Mouse (Mus musculus): ENCODE measurements around the gene Sox2. TPM values are rescaled to one million over a fixed set of nuclear protein-coding genes. Genes with fewer than 3 reads are reported as not detected.

Sox2 gene
- polyA plus RNA-seq, 1 experiment from 2014 or later, result 4.3 TPM

DNA sequence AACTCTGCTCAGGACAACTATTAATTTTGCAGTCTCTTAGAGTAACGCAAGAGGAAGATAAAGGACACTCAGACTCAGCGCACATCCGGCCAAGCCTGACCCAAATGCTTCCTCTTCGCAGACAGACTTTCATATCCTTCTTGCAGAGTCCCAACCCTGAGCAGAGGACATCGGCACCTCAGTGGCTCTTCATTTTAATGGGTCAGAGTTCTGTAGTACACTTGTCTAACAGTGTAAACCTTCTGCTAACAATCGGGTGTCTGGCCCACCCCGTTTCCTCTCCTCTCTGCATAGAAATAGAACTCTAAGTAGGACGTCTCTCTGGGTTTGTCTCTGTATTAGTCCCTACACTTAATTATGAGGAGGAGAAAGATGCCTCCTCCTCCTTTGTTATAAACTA is 20.2 kb upstream of the Sox2 start:
- WGBS, result 70% methylated on average over 8 of the region's 8 CpGs
- Histone ChIP-seq H3K36me3 (ENCODE audit: control insufficient read depth, insufficient read depth, low read length) (no peaks in the 10 kb centered on the region), H3K9me3 (ENCODE audit: control insufficient read depth, low read length) (no peaks in the 10 kb centered on the region), H3K4me1 (ENCODE audit: control insufficient read depth, insufficient read depth, low read length) (no peaks in the 10 kb centered on the region), H3K4me3 (ENCODE audit: low read depth, low read length) (no peak overlapping the region), H3K27me3 (replicated peaks; ENCODE audit: control insufficient read depth, insufficient read depth, low read length) (peaks cover 5% of the 10 kb centered on the region), H3K27ac (replicated peaks; ENCODE audit: low read depth, low read length) (no peak overlapping the region), H3K4me2 (ENCODE audit: low read depth, low read length) (no peak overlapping the region), H3K9ac (ENCODE audit: low read depth, low read length) (no peak overlapping the region)
- DNase-seq (ENCODE audit: low spot score) (no peak), ATAC-seq (ENCODE audit: low read depth) (no peak)

DNA sequence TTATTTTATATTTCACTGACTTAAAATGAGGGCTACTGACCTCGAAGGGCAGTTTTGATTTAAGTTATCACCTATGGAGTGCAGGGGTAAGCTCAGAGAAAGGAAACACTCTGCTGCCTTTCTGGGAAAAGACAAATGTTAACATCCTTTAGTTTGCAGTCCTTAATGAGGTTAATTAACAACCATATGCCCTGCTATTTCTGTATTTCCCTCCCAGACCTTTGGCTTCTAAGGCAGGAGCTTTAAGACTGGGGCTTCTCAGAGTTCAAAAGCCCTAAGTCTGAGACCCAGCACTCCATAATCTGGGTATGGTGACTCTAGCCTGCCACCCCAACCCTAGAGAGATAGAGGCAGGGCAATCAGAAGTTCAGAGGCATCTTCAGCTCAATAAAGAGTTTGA is 19.5 kb upstream of the Sox2 start:
- H3K27me3 ChIP-seq (replicated peaks; ENCODE audit: control insufficient read depth, insufficient read depth, low read length), result peaks cover 5% of the 10 kb centered on the region
- no peak for ATAC-seq (ENCODE audit: low read depth)
- 48% methylated on average over 1 of the region's 1 CpGs for WGBS

DNA sequence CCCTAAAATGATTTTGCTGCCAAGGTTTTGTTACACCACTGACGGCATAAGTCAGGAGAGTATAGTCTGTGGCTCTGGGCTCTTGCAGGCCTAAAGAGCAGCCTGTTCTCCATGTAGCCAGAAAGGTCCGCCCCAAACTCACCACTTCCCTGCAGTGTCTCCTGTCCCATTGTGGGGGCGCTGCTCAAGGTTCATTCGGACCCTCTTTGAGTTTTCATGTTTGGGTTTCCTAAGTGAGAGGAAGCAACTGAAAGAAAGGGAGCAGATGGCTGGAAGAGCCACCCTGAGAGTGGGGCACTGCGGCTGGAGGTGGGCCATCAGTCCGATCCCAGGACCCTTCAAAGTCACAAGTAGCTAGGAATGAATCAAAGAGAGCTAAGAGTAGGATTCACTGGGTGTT is 13.2 kb upstream of the Sox2 start:
- H3K27me3 ChIP-seq (replicated peaks; ENCODE audit: control insufficient read depth, insufficient read depth, low read length), result peaks cover 48% of the 10 kb centered on the region
- WGBS, result 60% methylated on average over 6 of the region's 6 CpGs
- no peak overlapping the region for H3K9ac ChIP-seq (ENCODE audit: low read depth, low read length)
- H3K4me3 ChIP-seq (ENCODE audit: low read depth, low read length), result no peak overlapping the region
- no peak for DNase-seq (ENCODE audit: low spot score)
- ATAC-seq (ENCODE audit: low read depth), result no peak
- no peaks in the 10 kb centered on the region for H3K36me3 ChIP-seq (ENCODE audit: control insufficient read depth, insufficient read depth, low read length)
- H3K9me3 ChIP-seq (ENCODE audit: control insufficient read depth, low read length), result no peaks in the 10 kb centered on the region
- peaks cover 3% of the 10 kb centered on the region; the same call in 1 of the 2 replicates for H3K4me1 ChIP-seq (ENCODE audit: control insufficient read depth, insufficient read depth, low read length)
- no peak overlapping the region for H3K4me2 ChIP-seq (ENCODE audit: low read depth, low read length)
- H3K27ac ChIP-seq (replicated peaks; ENCODE audit: low read depth, low read length), result no peak overlapping the region

More for the DNA sequence above, 19.5 kb upstream of the Sox2 start:
- Histone ChIP-seq H3K9ac (ENCODE audit: low read depth, low read length) (no peak overlapping the region), H3K4me2 (ENCODE audit: low read depth, low read length) (no peak overlapping the region), H3K27ac (replicated peaks; ENCODE audit: low read depth, low read length) (no peak overlapping the region), H3K36me3 (ENCODE audit: control insufficient read depth, insufficient read depth, low read length) (no peaks in the 10 kb centered on the region), H3K4me1 (ENCODE audit: control insufficient read depth, insufficient read depth, low read length) (no peaks in the 10 kb centered on the region), H3K4me3 (ENCODE audit: low read depth, low read length) (no peak overlapping the region), H3K9me3 (ENCODE audit: control insufficient read depth, low read length) (no peaks in the 10 kb centered on the region)
- no peak for DNase-seq (ENCODE audit: low spot score)

DNA sequence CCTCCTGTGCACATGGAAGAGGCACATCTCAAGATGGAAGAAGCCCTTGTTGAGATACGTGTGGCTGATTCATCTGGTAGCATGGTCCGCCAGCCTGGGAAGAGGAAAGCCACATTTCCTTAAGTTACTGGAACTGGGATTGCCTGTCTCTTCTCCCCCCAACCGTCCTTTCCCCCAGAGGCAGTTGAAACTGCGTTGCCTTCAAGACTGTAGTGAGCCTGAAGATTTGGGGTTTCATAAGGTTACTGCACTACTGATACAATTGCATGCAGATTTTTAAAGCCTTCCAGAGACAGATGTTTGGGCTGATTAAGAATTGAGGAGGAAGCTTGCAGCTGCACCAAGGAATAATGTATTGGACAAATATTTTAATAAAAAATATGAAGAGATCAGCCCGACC is 12.7 kb upstream of the Sox2 start:
- Histone ChIP-seq H3K27me3 (replicated peaks; ENCODE audit: control insufficient read depth, insufficient read depth, low read length) (peaks cover 53% of the 10 kb centered on the region), H3K9ac (ENCODE audit: low read depth, low read length) (no peak overlapping the region), H3K36me3 (ENCODE audit: control insufficient read depth, insufficient read depth, low read length) (no peaks in the 10 kb centered on the region), H3K4me2 (ENCODE audit: low read depth, low read length) (no peak overlapping the region), H3K27ac (replicated peaks; ENCODE audit: low read depth, low read length) (no peak overlapping the region), H3K4me3 (ENCODE audit: low read depth, low read length) (no peak overlapping the region), H3K4me1 (ENCODE audit: control insufficient read depth, insufficient read depth, low read length) (peaks cover 5% of the 10 kb centered on the region), H3K9me3 (ENCODE audit: control insufficient read depth, low read length) (no peaks in the 10 kb centered on the region)
- DNase-seq (ENCODE audit: low spot score) (no peak), ATAC-seq (ENCODE audit: low read depth) (no peak)
- WGBS, result 34% methylated on average over 5 of the region's 5 CpGs

DNA sequence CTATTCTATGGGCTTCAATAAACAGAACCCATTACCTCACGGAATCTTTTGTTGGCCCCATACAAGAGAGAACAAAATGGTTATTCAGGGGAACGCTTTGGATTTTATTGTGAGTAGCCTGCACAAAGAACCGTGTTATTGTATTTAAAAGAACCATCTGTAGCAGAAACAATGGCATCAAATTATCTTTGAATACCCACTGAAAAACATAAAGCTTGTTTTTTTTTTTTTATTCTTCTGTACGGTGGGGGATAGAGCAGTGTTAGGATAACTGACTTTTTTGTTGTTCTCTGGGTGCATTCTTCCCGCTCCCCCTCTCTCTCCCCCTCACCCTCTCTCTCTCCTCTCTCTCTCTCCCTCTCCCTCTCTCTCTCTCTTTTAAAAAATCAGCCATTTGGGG is 12.3 kb upstream of the Sox2 start:
- H3K4me1 ChIP-seq (ENCODE audit: control insufficient read depth, insufficient read depth, low read length), result peaks cover 7% of the 10 kb centered on the region
- peak overlapping the region; percentile 5; the same call in 1 of the 2 replicates for H3K4me2 ChIP-seq (ENCODE audit: low read depth, low read length)
- no peak overlapping the region for H3K9ac ChIP-seq (ENCODE audit: low read depth, low read length)
- no peak overlapping the region for H3K27ac ChIP-seq (replicated peaks; ENCODE audit: low read depth, low read length)
- ATAC-seq (ENCODE audit: low read depth) (no peak), DNase-seq (ENCODE audit: low spot score) (no peak)
- H3K36me3 ChIP-seq (ENCODE audit: control insufficient read depth, insufficient read depth, low read length), result no peaks in the 10 kb centered on the region
- H3K27me3 ChIP-seq (replicated peaks; ENCODE audit: control insufficient read depth, insufficient read depth, low read length), result peaks cover 58% of the 10 kb centered on the region
- H3K4me3 ChIP-seq (ENCODE audit: low read depth, low read length), result no peak overlapping the region
- no peaks in the 10 kb centered on the region for H3K9me3 ChIP-seq (ENCODE audit: control insufficient read depth, low read length)
- 29% methylated on average over 5 of the region's 5 CpGs for WGBS

DNA sequence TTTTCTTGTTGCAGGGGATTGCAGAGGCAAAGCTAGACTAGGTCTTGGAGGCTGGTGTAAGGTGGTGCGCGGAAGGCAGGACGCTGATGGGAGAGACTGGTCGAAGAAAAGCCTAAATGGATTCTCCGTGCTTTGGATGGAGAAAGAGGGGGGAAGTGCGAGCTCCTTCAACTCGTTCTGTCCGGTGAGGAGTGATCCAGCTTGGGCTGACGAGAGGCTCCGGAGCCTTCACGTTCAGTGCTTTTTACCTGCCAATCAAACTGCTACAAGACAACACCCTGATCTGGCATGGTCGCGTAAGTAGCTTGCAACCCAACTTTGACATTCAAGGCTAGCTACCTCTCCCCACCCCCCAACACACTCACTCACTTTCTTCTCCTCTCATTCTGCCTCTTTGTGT is 11.9 kb upstream of the Sox2 start:
- Histone ChIP-seq H3K27ac (replicated peaks; ENCODE audit: low read depth, low read length) (no peak overlapping the region), H3K27me3 (replicated peaks; ENCODE audit: control insufficient read depth, insufficient read depth, low read length) (peaks cover 62% of the 10 kb centered on the region), H3K4me3 (ENCODE audit: low read depth, low read length) (no peak overlapping the region), H3K4me2 (ENCODE audit: low read depth, low read length) (peak overlapping the region; percentile 5; the same call in 1 of the 2 replicates), H3K9me3 (ENCODE audit: control insufficient read depth, low read length) (no peaks in the 10 kb centered on the region), H3K36me3 (ENCODE audit: control insufficient read depth, insufficient read depth, low read length) (no peaks in the 10 kb centered on the region), H3K9ac (ENCODE audit: low read depth, low read length) (no peak overlapping the region), H3K4me1 (ENCODE audit: control insufficient read depth, insufficient read depth, low read length) (peaks cover 7% of the 10 kb centered on the region)
- ATAC-seq (ENCODE audit: low read depth), result no peak
- 5% methylated on average over 13 of the region's 13 CpGs for WGBS
- DNase-seq (ENCODE audit: low spot score), result no peak

DNA sequence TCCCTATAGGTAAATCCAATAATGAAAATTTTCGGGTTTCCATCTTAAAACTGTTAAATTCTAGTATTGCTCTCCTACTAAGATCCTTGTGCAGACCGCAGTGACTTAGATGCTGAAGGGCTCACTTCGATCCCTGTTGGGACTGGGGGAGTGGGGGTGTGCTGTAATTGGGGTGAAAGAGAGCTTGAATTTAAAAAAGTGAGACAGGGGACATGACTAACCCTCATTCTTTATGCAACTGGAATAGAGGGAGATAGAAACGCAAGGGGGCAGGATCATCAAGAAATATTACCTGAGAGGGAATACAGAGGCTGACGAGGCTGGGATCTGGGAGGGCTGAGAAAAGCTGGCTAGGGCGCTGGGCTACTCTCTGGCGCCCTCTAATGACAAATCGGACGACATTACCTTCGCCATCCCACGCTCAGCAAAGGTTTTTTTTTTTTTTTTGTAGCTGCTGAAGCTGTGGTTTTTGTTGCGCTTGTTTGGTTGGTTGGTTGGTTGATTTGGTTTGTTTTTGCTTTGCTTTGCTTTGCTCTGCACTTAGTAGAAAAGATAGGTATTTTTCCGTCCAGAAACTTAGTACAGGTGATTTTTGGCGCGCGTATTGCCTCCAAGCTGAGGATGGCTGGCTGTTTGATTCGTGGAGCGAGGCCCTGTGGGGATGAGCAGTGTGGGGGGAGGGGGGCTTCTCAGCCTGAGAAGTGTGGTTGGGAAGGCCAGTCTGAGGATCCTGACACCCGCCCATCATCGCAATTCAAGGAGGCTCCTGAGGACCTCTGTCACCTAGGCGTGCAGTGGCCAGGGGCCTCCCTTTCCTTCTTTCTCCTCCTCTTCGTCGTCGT is 11.0 kb upstream of the Sox2 start:
- Histone ChIP-seq H3K27me3 (replicated peaks; ENCODE audit: control insufficient read depth, insufficient read depth, low read length) (peaks cover 68% of the 10 kb centered on the region), H3K27ac (replicated peaks; ENCODE audit: low read depth, low read length) (no peak overlapping the region), H3K9ac (ENCODE audit: low read depth, low read length) (0 out of 2 replicates have a peak overlapping the region, but pooled peaks have one; percentile 34), H3K4me3 (ENCODE audit: low read depth, low read length) (peak overlapping the region; percentile 14; the same call in 1 of the 2 replicates), H3K4me2 (ENCODE audit: low read depth, low read length) (peak overlapping the region; percentile 46), H3K4me1 (ENCODE audit: control insufficient read depth, insufficient read depth, low read length) (peaks cover 7% of the 10 kb centered on the region), H3K9me3 (ENCODE audit: control insufficient read depth, low read length) (no peaks in the 10 kb centered on the region), H3K36me3 (ENCODE audit: control insufficient read depth, insufficient read depth, low read length) (no peaks in the 10 kb centered on the region)
- peak; percentile 81 for DNase-seq (ENCODE audit: low spot score)
- WGBS, result 4% methylated on average over 24 of the region's 24 CpGs
- ATAC-seq (ENCODE audit: low read depth), result peak; percentile 69

DNA sequence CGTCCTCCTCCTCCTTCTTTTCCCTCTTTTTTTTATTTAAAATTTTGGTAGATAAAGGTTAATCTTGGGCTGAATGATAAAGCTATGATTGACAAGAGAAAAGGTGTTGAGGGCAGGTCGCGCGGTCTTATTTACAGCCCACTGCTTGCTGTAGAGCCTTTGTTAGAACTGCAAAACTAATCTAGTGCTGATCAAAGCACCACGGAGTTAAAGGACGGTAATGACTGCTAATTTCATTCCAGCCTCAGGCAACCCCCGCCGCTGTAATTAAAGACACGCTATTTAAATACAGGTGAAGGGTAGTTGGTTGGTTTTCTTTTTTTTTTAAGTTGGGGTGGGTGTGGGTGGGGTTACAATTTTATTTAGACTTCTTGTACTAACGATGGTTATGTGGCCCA is 10.3 kb upstream of the Sox2 start:
- H3K4me2 ChIP-seq (ENCODE audit: low read depth, low read length), result peak overlapping the region; percentile 46
- H3K9ac ChIP-seq (ENCODE audit: low read depth, low read length), result 0 out of 2 replicates have a peak overlapping the region, but pooled peaks have one; percentile 34
- DNase-seq (ENCODE audit: low spot score) (no peak), ATAC-seq (ENCODE audit: low read depth) (no peak)
- peaks cover 7% of the 10 kb centered on the region for H3K4me1 ChIP-seq (ENCODE audit: control insufficient read depth, insufficient read depth, low read length)
- H3K36me3 ChIP-seq (ENCODE audit: control insufficient read depth, insufficient read depth, low read length), result no peaks in the 10 kb centered on the region
- peak overlapping the region; percentile 14; the same call in 1 of the 2 replicates for H3K4me3 ChIP-seq (ENCODE audit: low read depth, low read length)
- no peaks in the 10 kb centered on the region for H3K9me3 ChIP-seq (ENCODE audit: control insufficient read depth, low read length)
- 2% methylated on average over 10 of the region's 10 CpGs for WGBS
- no peak overlapping the region for H3K27ac ChIP-seq (replicated peaks; ENCODE audit: low read depth, low read length)
- peaks cover 70% of the 10 kb centered on the region for H3K27me3 ChIP-seq (replicated peaks; ENCODE audit: control insufficient read depth, insufficient read depth, low read length)

DNA sequence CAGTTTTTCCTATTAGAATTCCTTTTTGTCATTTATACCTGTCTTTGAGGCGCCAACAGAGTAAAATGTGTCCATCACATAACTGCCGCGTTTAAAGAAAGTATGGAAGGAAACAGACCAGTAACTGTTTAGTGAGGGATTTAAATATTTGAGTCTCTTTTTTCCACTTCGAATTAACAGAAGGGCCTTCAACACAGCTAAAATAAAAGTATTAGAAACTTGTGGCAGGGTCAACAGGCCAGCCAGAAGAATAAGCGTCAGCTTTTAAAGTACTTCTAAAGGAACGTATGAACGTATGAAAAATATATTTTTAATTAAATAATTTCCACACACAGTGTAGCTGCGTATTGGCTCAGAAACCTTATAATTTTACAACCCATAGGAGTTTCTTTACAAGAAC is 9.9 kb upstream of the Sox2 start:
- WGBS, result 8% methylated on average over 8 of the region's 8 CpGs
- peaks cover 75% of the 10 kb centered on the region for H3K27me3 ChIP-seq (replicated peaks; ENCODE audit: control insufficient read depth, insufficient read depth, low read length)

More for the DNA sequence above, 9.9 kb upstream of the Sox2 start:
- Histone ChIP-seq H3K4me3 (ENCODE audit: low read depth, low read length) (0 out of 2 replicates have a peak overlapping the region, but pooled peaks have one; percentile 10), H3K9me3 (ENCODE audit: control insufficient read depth, low read length) (no peaks in the 10 kb centered on the region), H3K9ac (ENCODE audit: low read depth, low read length) (no peak overlapping the region), H3K36me3 (ENCODE audit: control insufficient read depth, insufficient read depth, low read length) (no peaks in the 10 kb centered on the region), H3K4me2 (ENCODE audit: low read depth, low read length) (no peak overlapping the region), H3K27ac (replicated peaks; ENCODE audit: low read depth, low read length) (no peak overlapping the region), H3K4me1 (ENCODE audit: control insufficient read depth, insufficient read depth, low read length) (peaks cover 7% of the 10 kb centered on the region)
- no peak for DNase-seq (ENCODE audit: low spot score)
- ATAC-seq (ENCODE audit: low read depth), result no peak
